Mouse (Mus musculus): Measurements from ENCODE around the gene Zmynd11. TPM values are rescaled to one million over a fixed set of nuclear protein-coding genes. Genes with fewer than 3 reads are reported as not detected.
A peak's percentile ranks its signal among the peaks of the same experiment; 100 is the strongest.

Gene Zmynd11
- total RNA-seq, 2 experiments from 2014 or later = 225 to 255 TPM

DNA sequence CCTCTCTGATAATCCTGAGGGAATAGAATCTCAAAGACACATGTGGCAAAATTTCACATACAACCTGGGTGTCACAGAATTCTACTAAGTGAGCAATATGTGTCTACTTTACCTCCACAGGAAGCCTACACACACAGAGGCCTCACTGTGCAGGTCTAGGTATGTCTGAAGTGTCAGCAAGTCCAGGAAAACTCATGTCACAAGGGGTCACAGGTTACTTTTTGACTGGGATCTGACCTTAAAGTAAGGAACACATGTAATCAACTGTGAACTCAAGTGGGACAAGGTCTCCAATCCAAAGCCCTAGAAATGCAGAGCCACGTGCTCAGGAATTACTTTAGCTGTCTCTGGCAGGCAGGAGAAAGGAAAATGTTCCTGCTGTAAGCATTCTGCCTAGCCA lies 36.1 kb downstream of the Zmynd11 start:
- intact Hi-C loops (cut with DNase I) = no loop called here
- no peak for DNase-seq (ENCODE audit: low spot score in 2 of 2)

DNA sequence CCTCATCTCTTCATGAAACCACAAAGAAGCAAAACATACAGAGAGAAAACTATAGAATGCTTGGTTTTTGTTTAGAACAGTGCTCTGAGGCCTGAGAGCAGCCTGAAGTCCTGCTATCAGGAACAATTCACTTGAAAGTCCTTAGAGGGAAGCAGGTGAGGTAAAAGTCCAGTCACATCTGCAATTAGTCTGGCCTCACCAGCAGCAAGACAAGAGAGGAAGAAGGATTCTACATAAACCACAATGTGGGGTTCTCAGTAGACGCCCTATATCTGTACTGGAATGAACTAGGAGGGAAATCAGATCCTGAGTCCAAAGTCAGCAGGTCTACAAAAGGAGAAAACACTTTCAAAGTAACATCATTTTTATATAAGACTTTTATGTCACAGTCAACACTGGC lies 49.9 kb downstream of the Zmynd11 start:
- no peak for DNase-seq (ENCODE audit: low spot score in 2 of 2)
- intact Hi-C loops (cut with DNase I) = no loop called here

DNA sequence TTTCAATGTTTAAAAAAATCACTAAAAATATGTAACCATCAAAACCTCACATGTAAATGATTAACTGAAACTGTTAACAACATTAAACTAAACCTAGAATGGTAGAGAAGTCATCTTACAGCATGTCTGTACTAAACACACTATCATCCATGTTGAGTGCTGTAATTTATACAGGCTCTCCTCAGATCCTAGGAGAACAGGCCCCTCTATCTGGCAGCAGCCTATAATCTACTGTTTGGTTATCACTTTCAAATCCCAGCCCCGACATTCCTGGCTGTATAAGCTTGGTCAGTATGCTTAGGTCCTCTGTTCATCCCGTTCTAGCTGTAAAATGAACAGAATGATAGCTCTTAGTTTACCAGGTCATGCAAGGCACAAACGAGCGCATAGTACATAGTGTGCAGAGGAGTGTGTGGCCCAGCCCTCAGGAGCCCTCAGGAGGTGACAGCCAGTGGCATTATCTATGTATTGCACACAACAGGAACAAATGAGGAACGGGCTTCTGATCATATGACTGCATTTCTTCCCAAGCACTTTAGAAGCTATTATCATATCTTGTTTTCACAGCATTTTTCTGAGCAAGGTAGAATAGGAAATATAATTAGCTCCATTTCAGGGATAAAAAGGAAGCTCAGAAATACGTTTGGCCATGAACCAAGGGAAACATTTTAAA lies 51.5 kb downstream of the Zmynd11 start:
- DNase-seq (ENCODE audit: low spot score in 2 of 2) = no peak
- intact Hi-C loops (cut with DNase I) = no loop called here

DNA sequence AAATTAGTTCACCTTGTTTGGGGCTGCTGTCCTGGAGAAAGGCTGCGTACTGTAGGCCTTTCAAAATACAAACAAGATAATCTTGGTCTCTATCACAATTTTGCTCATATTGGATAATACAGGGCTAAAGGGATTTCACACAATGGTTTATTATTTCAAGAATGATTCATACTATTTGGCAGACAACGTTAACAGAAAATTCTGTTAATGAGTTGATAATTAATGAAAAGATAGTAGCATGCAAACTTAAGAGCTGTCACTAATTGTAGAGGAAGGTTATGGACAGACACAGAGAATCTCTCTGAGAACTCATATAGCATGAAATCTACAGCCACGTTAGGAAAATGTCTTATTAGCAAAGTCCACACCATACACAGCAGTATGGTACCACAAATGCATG lies 52.2 kb downstream of the Zmynd11 start:
- intact Hi-C loops (cut with DNase I) = no loop called here

DNA sequence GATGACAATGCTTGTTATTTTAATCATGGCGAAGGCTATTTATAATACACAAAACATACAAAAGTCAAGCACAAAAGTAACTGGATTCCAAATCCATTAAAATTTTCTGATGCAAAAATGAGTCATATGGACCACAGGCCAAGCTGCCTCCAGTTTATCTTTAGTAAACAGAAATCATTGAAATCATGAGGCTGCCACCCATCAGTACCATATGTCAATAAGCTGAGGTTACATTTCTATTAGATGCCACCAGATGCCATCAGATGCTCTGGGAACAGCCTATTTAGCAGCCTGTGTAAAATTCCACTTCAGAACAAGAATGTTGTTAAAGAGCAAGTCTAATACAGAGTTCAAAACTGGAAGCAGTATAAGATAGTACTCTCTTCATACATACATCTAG lies 52.7 kb downstream of the Zmynd11 start:
- intact Hi-C loops (cut with DNase I) = no loop called here
- no peak for DNase-seq (ENCODE audit: low spot score in 2 of 2)

More for the DNA sequence above, 52.2 kb downstream of the Zmynd11 start:
- no peak for DNase-seq (ENCODE audit: low spot score in 2 of 2)

DNA sequence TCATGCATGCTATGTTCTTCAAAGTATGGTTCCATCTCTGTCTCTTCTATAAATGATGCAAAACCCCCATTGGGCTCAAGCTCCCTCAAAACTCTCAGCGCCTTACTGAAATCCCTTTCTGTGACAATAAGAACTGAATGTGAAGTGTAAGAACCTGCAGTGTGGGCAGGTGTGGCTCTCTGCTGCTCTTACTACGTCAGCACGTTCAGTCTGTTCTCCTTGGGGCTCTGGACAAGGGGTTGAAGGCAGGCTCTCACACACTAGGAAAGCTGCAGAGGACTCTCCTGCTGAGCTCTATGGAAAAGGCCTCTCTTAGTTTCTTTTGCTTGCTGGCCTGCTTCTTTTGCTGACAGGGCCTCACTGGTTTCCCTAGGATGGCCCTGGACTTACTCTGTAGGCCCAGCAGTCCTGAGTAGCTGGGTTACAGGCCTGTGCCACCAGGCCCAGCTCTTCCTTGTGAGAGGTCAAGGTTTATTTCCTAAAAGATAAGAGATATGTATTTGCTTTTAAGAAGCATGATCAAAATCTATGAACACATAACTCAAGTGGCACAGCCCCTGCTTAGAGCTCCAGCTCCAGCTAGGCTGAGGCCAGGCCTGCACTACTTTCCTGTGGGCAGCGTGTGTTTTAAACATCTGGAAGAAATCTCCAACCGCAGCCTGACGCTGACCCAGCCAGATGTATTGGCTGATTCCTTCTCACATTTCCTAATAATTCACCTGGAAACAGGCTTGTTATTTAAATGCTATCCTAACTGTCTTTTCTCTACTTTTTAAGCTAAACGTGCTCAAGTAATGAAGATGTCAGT lies 56.5 kb downstream of the Zmynd11 start:
- intact Hi-C loops (cut with DNase I) = no loop called here

DNA sequence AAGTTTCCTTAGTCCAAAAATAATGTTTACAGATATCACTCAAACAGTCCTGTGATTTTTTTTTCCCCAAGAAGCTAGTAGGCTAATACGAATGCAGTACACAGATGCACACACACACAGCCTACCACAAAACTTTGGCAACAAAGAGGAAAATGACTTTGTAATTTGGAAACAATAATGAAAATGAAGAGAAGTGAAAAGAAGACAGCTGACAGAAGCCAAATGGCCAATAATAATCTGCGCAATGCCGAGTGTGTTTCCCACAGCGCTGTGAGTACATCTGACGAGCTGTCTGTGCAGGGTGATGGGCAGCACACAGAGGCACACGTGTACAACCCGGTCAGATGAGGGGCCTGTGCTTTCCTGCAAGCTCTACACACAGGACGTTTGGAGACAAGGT lies 58.4 kb downstream of the Zmynd11 start:
- no peak for DNase-seq (ENCODE audit: low spot score in 2 of 2)
- intact Hi-C loops (cut with DNase I) = no loop called here

More for the DNA sequence above, 56.5 kb downstream of the Zmynd11 start:
- DNase-seq (ENCODE audit: low spot score in 2 of 2) = no peak

DNA sequence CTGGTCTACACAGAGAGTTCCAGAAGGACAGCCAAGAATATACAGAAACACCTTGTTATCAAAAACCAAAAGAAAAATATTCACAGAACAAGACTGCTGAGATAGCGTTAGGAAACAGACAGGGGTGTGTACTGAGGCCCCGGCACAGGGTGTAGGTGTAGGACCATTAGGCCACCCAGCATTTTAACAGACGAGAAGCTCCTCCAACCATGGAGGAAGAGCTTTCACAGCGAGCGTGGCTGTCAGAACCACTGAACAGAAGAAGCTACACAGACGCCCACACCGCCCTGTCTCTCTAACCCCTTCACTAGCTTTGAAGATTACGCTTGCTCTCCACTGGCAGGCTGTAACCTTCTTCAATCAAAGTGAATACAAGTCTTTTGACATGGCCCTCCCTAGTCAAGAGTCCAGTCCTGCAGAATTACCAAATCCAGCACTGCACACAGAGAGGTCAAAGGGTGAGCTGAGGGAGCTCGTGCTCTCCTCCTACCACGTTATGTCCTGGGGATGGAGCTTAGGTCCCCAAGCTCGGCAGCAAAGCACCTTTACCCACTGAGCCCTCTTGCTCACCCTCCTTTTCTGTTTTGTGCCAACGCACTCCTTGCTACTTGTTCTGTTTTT lies 62.4 kb downstream of the Zmynd11 start:
- intact Hi-C loops (cut with DNase I) = no loop called here
- DNase-seq (ENCODE audit: low spot score in 2 of 2) = no peak

DNA sequence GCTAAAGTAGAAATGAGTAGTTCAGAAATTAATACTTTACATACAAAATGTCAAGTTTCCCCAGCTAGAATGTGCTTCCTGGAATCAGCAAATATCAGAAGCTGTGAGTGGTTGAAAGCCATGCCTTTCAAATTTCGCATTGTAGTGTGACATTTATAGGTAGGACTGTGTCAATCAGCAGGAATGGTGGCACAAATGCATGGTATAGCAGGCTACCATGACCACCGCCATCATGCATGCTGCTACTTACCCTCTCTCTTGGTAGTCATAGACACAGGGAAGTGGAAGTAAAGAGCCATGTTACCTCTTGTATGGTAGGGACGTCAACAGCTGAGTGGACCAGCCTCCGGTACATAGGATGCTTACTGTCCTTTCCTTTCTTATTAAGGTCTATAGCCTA lies 67.8 kb downstream of the Zmynd11 start:
- no peak for DNase-seq (ENCODE audit: low spot score in 2 of 2)
- intact Hi-C loops (cut with DNase I) = no loop called here

DNA sequence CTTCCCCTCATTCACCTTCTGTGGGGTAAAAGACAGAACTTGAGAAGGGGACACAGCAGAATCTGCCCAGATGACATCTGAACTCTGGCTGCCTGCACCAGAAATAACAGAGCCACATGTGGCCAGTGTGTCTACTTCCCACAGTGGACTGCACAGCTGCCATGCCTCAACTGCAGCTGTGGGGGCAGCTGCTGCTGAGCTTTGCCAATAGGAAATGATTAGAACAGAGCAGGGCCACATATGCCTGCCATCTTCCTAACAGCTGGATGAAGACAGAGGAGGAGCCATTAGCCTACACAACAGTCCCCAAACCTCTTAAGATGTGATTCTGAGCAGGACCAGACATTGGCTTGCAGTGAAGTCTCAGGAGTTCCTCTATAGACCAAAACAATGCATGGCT lies 69.3 kb downstream of the Zmynd11 start:
- intact Hi-C loops (cut with DNase I) = no loop called here
- DNase-seq (ENCODE audit: low spot score in 2 of 2) = no peak

DNA sequence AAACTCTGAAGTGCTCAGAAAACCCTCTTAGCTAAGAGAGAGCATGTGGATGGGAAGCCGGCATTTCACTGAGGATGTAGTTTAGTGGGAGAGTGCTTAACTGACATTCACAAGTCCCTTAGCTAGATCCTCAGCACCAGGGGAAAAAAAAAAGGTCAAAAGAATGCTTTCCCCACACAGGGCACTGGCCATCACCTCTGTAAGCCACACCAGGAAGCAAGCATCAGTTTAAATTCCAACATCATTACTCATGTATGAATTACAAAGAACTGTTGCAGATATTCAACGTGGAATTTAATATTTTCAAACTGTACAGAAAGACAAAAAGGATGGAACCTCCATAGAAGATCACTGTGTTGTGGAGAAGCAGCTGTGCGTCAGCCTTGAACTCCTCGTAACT lies 69.7 kb downstream of the Zmynd11 start:
- DNase-seq (ENCODE audit: low spot score in 2 of 2) = no peak
- intact Hi-C loops (cut with DNase I) = no loop called here

DNA sequence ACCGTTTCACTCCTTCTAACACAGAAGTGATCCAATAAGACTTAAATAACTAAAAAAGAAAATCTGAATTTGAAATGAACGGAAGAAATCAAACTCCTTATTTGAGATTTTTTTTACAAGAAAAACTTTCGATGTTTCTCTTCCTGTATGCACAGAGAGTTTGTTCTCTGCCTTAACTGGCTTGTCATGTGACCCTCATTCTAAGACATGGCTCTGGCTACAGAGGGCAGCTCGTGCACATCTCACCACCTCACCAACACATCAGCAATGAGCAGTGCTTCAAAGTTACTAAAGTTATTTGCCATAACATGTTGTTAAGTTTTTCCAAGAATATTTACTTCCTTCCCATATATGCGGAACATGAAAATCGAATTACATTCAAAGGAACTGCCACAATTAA lies 70.5 kb downstream of the Zmynd11 start:
- DNase-seq (ENCODE audit: low spot score in 2 of 2) = no peak
- intact Hi-C loops (cut with DNase I) = no loop called here

DNA sequence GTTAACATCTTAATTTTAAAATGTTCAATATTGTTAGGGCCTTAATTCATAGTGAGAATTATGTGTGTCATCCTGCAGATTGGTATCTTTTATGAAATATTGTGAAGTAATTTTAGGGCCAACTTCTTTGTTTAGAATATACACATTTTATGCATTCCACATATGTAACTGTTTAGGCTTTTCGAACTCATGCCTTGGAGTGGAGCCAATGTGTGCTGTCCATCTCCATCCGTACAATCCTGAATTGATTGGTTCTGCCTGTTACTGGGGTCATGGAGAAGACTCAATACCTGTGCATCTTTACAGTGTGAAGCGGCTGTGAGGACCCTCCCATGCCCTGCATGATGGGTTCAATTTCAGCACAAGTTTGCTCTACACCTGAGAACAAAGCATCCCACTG lies 72.3 kb downstream of the Zmynd11 start:
- DNase-seq (ENCODE audit: low spot score in 2 of 2) = no peak
- intact Hi-C loops (cut with DNase I) = no loop called here

DNA sequence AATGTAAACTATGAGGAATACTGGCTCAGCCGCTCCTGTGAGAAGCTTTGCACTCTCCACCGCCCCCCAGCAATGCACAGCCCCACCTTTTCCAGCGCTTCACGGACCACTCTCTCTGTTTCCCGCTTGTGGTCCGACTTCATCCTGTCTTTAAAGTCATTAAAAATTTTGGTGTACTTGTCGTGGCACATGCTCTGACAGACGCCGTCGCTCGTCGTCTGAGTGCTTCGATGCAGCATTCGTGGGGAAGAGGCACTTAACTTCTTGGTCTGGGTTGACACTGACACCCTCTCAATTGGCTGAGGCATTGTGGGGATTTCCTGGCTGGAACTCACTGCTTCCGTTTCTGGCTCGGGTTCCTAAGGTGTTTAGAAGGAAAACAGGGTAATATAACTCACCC lies 75.8 kb downstream of the Zmynd11 start:
- intact Hi-C loops (cut with DNase I) = loop anchor here (5.0 kb wide), 1 partner anchor 73 kb away; no protein-coding TSS in a partner anchor
- no peak for DNase-seq (ENCODE audit: low spot score in 2 of 2)

DNA sequence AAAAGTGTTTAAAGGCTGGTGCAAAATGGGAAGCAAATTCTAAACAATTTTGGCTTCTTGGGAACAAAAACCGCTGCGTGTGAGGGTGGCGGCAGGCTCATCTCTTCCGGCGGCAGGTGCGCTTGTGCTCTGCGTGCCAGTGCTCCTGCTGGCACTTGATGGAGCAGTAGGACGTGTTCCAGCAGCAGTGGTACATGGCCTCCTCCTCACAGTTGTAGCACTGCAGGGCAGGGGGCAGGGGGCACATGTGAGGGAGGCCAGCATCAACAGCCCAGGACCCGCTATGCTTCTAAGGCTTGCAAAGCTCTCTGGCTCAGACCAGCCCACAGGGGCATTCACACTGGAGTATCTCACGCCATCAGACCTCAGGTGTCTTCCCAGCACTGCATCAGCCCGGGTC lies 78.4 kb downstream of the Zmynd11 start:
- no peak for DNase-seq (ENCODE audit: low spot score in 2 of 2)
- intact Hi-C loops (cut with DNase I) = loop anchor here (5.0 kb wide), 1 partner anchor 76 kb away; no protein-coding TSS in a partner anchor

DNA sequence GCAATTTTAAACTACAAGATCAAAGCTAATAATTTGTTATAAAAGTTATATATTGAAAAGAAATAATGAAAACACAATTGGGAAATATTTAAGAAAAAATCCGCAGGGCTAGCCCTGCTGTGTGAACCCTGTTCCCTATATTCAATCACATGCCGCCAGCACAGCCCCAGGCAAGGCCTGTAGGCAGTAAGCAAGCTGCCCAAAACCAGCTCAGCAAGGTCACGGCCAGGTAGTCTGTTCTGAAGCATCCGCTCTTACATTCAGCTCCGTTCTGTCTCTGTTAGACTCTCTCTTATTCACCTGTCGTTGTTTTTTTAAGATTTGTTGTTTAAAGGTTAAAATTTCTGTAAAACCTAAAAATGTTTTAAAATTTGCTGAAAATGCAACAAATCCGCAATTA lies 78.9 kb downstream of the Zmynd11 start:
- no peak for DNase-seq (ENCODE audit: low spot score in 2 of 2)
- intact Hi-C loops (cut with DNase I) = loop anchor here (5.0 kb wide), 1 partner anchor 76 kb away; no protein-coding TSS in a partner anchor

DNA sequence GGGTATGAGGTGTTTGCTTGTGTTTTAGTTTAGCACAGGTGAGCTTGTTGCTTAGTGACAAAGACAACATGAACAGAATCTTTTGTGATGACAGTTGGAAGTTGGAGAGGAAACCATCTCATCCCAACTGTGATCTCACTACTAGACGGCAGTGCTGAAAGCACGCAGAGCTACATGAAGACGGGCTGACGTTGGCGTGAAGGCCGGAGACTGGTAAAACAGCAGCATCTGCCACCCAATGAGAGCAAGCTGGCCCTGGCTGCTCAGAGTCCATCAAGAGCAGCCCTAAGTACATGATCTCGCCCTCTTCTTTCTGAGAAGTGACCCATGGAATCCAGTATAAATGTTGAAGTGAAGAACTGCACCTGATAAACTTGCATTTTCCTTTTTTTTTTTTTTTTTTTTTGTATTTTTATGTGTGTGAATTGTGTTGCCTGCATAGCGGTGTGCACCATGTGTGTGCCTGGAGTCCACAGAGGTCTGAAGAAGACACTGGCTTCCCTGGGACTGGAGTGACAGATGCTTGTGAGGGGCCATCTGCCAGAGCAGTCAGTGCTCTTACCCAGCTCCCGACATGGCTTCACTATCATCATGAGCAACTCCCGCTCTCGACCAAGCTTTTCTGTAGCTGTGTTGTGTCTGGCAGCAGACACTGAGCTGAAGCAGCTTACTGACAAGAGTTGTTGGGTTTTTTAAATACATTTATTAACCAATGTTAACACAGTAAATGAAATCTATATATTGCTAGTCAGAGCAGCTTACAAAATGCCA lies 80.8 kb downstream of the Zmynd11 start:
- intact Hi-C loops (cut with DNase I) = no loop called here
- peak in 1 of 2 experiments; percentile 8 for DNase-seq (ENCODE audit: low spot score in 2 of 2)

DNA sequence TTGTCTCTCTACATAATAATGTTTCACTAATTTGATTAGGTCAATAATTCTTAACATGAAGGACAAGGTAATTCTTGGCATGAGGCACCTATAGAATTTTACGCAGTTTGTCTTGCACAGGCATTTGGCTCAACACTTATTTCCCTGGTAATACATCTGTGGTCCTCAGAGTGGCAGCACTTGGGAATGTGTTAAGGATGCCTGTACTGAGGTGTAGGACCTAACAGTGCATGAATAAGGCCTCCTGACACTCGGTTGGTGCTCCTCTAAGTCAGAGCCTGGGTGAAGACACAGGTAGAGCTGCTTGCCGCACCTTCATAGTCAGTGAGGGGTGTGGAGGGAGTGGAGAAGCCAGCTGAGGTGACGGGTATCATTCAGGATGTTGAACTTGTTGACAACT lies 81.8 kb downstream of the Zmynd11 start:
- intact Hi-C loops (cut with DNase I) = no loop called here
- peak in 1 of 2 experiments; percentile 2 for DNase-seq (ENCODE audit: low spot score in 2 of 2)

DNA sequence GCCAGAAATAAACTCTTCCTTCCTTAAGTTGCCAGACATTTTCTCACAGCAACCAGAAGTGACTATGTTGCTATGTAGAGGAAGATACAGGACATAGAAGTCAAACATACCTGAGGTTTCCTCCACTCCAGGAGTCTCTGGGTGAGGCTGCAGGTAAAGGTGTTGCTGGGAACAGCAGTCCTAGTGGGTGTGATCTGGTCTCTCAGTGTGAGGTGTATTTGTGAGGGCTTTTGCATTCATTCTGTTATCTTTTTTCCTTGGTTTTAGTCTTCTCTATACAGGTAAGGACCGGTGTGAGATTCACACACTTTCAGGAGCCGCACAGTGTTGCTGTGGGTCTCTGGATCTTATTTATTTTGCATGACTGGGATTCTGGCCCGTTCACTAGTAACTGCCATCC lies 83.6 kb downstream of the Zmynd11 start:
- intact Hi-C loops (cut with DNase I) = no loop called here
- peak in 1 of 2 experiments; percentile 0 for DNase-seq (ENCODE audit: low spot score in 2 of 2)

DNA sequence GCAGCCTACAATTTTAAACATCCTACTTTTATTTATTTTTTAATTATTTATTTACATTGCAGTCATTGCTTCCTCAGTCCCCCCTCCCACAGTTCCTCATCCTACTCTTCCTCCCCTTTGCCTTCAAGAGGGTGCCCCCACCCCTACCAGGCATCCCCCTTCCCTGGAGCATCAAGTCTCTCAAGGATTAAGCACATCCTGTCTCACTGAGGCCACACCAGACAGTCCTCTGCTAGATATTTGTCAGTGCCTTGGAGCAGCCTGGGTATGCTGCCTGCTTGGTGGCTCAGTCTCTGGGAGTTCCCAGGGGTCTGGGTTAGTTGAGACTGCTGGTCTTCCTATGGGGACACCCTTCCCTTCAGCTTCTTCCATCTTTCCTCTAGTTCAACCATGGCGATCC lies 91.0 kb downstream of the Zmynd11 start:
- intact Hi-C loops (cut with DNase I) = no loop called here
- DNase-seq (ENCODE audit: low spot score in 2 of 2) = no peak
